Mouse (Mus musculus) limb, embryonic 14.5 days (tissue): Measurements from ENCODE around the gene Bricd5. TPM values are rescaled to one million over a fixed set of nuclear protein-coding genes. Genes with fewer than 3 reads are reported as not detected.

Experiments
- ATAC-seq: fragments of 200-750 bp; cut with Nextera tagmentation; 2 replicates; pipeline ENCODE4 v1.8.0; 2017; ENCODE audit warnings: low read depth, moderate number of reproducible peaks, moderate TSS enrichment; ENCODE audit not compliant: low FRiP score
- DNase-seq: peaks from one replicate; pipeline ENCODE4 v3.0.0-alpha.2; 2015; ENCODE audit warnings: low spot score
- H3K27ac ChIP-seq: fragments of 300-500 bp; sonication (generic); replicated peaks from 2 replicates; pipeline ENCODE4 v1.5.1; 2014; ENCODE audit warnings: low read depth, mild to moderate bottlenecking, low read length, moderate library complexity, mixed read lengths
- H3K27me3 ChIP-seq: fragments of 300-500 bp; sonication (generic); 2 replicates; pipeline ENCODE4 v1.6.1; 2014; ENCODE audit warnings: low read length, mixed read lengths; ENCODE audit not compliant: control insufficient read depth, insufficient read depth
- H3K36me3 ChIP-seq: fragments of 300-500 bp; sonication (generic); 2 replicates; pipeline ENCODE4 v1.6.1; 2014; ENCODE audit warnings: mild to moderate bottlenecking, low read length, moderate library complexity, mixed read lengths; ENCODE audit not compliant: control insufficient read depth, insufficient read depth
- H3K4me1 ChIP-seq: fragments of 300-500 bp; sonication (generic); 2 replicates; pipeline ENCODE4 v1.6.1; 2014; ENCODE audit warnings: antibody characterized with exemption, low read length, mixed read lengths; ENCODE audit not compliant: control insufficient read depth, insufficient read depth
- H3K4me2 ChIP-seq: fragments of 300-500 bp; sonication (generic); replicated peaks from 2 replicates; pipeline ENCODE4 v1.6.1; 2014; ENCODE audit warnings: low read depth, mild to moderate bottlenecking, low read length, moderate library complexity; ENCODE audit not compliant: severe bottlenecking
- H3K4me3 ChIP-seq: fragments of 300-500 bp; sonication (generic); replicated peaks from 2 replicates; pipeline ENCODE4 v1.5.1; 2014; ENCODE audit warnings: low read length
- H3K9ac ChIP-seq: fragments of 300-500 bp; sonication (generic); 2 replicates; pipeline ENCODE4 v1.6.1; 2014; ENCODE audit warnings: mild to moderate bottlenecking, low read depth, low read length, moderate library complexity; ENCODE audit not compliant: severe bottlenecking
- H3K9me3 ChIP-seq: fragments of 300-500 bp; sonication (generic); 2 replicates; pipeline ENCODE4 v1.6.1; 2016; ENCODE audit warnings: low read length; ENCODE audit not compliant: control insufficient read depth
- POLR2A ChIP-seq: fragments of 200-500 bp; IDR thresholded peaks from 2 replicates; pipeline ENCODE4 v1.8.0; 2012; ENCODE audit warnings: inconsistent platforms, mild to moderate bottlenecking, moderate library complexity, borderline replicate concordance; ENCODE audit not compliant: insufficient read depth, insufficient read length; ENCODE audit errors: extremely low read depth
- WGBS: fragments of 180-500 bp; shearing (Covaris S2); extraction: QIAGEN DNeasy Blood & Tissue Kit; methylation state at CpG from one replicate; pipeline ENCODE4 v1.1.7; 2014; 5-methylcytosine and 5-hydroxymethylcytosine counted together
- polyA plus RNA-seq, 2 experiments: library from polyadenylated mRNA; depleted of rRNA in 1 of 2; stranded (reverse) in 1 of 2; unstranded in 1 of 2; fragments of >200 nt; fragmentation: Nextera tagmentation in 1 of 2; extraction: Ambion mirVana in 1 of 2; gene quantifications; 2 replicates each; pipeline versions ENCODE4 v1.2.1 to v1.2.3; 2012 to 2014

Bricd5 gene
- polyA plus RNA-seq, 2 experiments, result 0.89 TPM; not detected in 1

DNA sequence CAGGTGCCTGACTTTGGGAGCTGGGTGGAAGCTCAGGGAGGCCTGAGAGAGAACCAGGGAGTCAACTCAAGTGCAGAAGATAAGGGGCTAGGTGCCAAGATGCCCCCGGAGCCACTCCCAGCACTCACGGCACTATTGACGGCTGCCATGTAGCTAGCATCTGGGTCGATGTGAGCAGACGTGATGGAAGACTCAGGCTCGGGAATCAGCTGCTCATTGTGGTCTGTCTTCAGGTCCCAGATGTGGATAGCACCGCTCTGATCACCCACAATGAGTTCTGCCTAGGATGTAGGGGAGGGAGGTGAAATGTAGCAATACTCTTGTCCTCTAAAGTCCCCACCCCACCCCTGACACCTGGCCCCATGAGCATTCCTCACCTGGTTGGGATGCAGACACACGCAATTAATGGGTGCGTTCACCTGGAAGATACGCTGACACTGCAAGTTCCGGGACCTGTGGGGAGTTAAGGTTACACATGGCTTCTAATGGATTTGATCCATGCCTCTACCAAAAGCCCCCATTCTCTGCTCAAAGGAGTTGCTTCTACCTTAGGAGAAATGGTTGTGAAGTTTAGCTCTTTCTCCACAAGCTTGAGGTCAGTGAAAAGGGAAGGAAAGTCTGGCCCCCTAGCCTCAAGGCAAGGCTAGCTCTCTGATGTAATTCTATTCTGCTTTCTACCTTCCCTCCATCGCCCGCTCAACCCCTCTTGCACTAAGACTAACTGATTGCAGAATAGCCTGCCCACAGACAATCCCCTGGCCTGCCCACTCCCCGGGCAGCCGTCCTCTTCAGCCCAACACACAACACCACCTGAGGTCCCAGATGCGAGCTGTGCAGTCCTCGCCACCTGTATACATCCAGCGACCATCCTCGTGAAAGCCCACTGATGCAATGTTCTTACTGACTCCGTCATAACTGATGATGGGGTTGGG, 3.6 kb downstream of the Bricd5 start:
- Histone ChIP-seq H3K9me3 (no peaks in the 10 kb centered on the region), H3K4me2 (peak overlapping the region; percentile 74; the same call in 1 of the 2 replicates), H3K36me3 (peaks cover 42% of the 10 kb centered on the region), H3K9ac (no peak overlapping the region), H3K4me1 (peaks cover 13% of the 10 kb centered on the region), H3K4me3 (peak overlapping the region; percentile 66), H3K27me3 (no peaks in the 10 kb centered on the region), H3K27ac (no peak overlapping the region)
- 93% methylated on average over 20 of the region's 20 CpGs for WGBS
- ATAC-seq (no peak), DNase-seq (no peak)
- no peak for TF ChIP-seq POLR2A

DNA sequence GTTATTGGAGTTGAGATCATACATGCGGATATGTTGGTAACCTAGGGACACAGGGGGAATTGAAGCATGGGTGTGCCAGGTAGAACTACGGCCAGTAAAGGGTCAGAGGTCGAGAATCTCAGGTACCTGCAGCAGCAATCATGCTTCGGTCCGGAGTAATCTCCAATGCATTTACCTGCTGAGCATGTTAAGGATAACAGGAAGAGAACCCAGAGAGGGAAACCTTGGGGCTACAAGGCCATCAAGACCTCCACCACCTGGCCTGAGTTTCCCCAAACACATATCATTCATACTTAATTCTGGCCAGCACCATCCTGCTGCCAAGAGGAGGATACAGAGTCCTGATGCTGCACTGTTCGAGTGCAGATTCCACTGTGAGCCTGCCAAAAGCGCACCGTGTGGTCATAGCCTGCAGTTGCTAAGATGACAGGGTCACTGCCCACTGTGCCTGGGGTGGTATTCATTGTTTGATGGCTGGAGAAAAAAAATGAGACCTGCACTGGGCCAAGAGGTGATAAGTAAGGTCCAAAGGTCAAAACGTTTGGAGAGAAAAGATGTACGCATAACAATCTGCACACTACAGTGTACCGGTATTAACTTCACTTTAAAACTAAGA, 4.4 kb downstream of the Bricd5 start:
- Histone ChIP-seq H3K9ac (peak overlapping the region; percentile 73), H3K9me3 (no peaks in the 10 kb centered on the region), H3K4me3 (peak overlapping the region; percentile 66), H3K4me1 (peaks cover 7% of the 10 kb centered on the region), H3K27me3 (no peaks in the 10 kb centered on the region), H3K27ac (no peak overlapping the region), H3K4me2 (peak overlapping the region; percentile 74), H3K36me3 (peaks cover 36% of the 10 kb centered on the region)
- DNase-seq (no peak), ATAC-seq (no peak)
- no peak for TF ChIP-seq POLR2A
- 47% methylated on average over 11 of the region's 11 CpGs for WGBS

DNA sequence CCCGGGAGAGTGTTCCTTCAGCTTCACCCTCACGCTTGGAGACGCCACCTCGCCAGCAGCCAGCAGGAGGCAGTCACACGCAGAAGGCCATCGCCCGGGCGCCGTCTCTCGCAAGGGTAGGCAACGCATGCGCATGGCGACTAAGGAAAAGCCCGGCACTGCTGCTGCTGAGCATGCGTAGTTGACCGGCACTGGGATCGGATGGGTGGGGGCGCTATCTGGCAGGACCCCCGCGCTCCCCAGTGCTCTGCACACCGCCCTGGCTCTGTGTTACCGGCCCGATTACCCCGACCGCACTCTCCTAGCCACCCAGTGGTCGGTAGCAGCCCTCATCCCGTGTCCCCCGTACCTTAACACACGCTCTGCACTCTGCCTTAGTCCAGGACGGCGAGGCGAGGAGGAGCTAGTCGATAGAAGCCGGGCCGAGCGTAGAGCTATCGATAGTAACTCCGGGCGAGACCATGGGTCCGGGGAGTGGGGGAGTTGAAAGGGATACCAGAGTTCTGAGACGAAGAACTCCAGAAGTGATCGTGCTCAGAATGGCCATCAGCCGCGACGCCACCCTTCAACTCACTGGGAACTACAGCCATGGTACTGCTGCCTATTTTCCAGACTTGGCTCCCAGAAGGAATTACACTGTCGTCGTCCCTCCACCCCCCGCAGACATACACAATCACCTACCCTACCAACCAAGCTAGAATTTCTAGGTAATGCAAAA, 5.1 kb downstream of the Bricd5 start, which contains the start of gene Mlst8:
TSS of gene Mlst8 (minus strand) at position 416 of the 718 bp plus-strand sequence.
- Histone ChIP-seq H3K27ac (peak within 1 kb of the TSS; percentile 95), H3K27me3 (no peaks in the 10 kb centered on the region), H3K36me3 (peaks cover 32% of the 10 kb centered on the region), H3K9me3 (no peaks in the 10 kb centered on the region), H3K4me3 (peak within 1 kb of the TSS; percentile 66), H3K4me2 (peak within 1 kb of the TSS; percentile 74), H3K9ac (peak within 1 kb of the TSS; percentile 73), H3K4me1 (peaks cover 7% of the 10 kb centered on the region)
- under 1% methylated on average over 48 of the region's 48 CpGs for WGBS
- DNase-seq, result peak; percentile 96
- TF ChIP-seq POLR2A, result no peak
- peak; percentile 95 for ATAC-seq

DNA sequence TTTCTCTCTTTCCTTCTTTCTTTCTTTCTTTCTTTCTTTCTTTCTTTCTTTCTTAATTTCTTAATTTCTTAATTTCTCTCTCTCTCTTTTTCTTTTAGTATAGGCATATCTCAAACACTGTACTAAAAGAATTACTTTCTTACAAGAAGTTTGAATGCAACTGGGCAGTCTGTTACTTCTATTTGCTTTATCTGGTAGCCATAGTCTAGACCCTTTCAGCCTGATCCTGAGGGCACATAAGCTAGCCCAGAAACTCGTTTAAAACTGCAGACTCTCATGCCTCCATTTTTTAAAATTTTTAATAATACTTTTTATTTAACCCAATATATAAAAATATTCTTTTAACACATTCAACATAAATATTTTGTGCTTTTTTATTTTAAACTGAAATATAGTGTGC, 5.7 kb downstream of the Bricd5 start:
- peak overlapping the region; percentile 39 for H3K4me2 ChIP-seq
- TF ChIP-seq POLR2A, result no peak
- H3K4me3 ChIP-seq, result peak overlapping the region; percentile 66
- H3K36me3 ChIP-seq, result peaks cover 28% of the 10 kb centered on the region
- ATAC-seq (no peak), DNase-seq (no peak)
- H3K9me3 ChIP-seq, result no peaks in the 10 kb centered on the region
- peaks cover 7% of the 10 kb centered on the region for H3K4me1 ChIP-seq
- no peaks in the 10 kb centered on the region for H3K27me3 ChIP-seq
- no peak overlapping the region; the same call in 1 of the 2 replicates for H3K27ac ChIP-seq
- 20% methylated on average over 1 of the region's 1 CpGs for WGBS
- H3K9ac ChIP-seq, result peak overlapping the region; percentile 73; the same call in 1 of the 2 replicates
